Mouse (Mus musculus): ENCODE measurements around the gene Rpl7l1. TPM values are rescaled to one million over a fixed set of nuclear protein-coding genes. Genes with fewer than 3 reads are reported as not detected.

Gene Rpl7l1
- polyA plus RNA-seq, 1 experiment from 2014 or later: 93.4 TPM

GRCm38 (mm10) chr17:46751794-46752556 lies 30.5 kb downstream of the Rpl7l1 start, which contains the start of gene Cnpy3:
Gene Cnpy3 (minus strand): TSS chr17:46752214.
- WGBS: under 1% methylated on average over 58 of the region's 58 CpGs
- H3K9ac ChIP-seq: peak within 1 kb of the TSS; percentile 85
- H3K4me1 ChIP-seq (replicated peaks): peaks cover 27% of the 10 kb centered on the region
- peaks cover 6% of the 10 kb centered on the region for H3K36me3 ChIP-seq
- no peaks in the 10 kb centered on the region for H3K9me3 ChIP-seq
- peak within 1 kb of the TSS; percentile 82 for H3K4me2 ChIP-seq
- H3K27ac ChIP-seq (replicated peaks): peak within 1 kb of the TSS; percentile 91
- no peaks in the 10 kb centered on the region for H3K27me3 ChIP-seq
- peak within 1 kb of the TSS; percentile 76 for H3K4me3 ChIP-seq
- ATAC-seq (ENCODE audit: low read depth): peak; percentile 99

GRCm38 (mm10) chr17:46751056-46751793 lies 31.2 kb downstream of the Rpl7l1 start:
- H3K9ac ChIP-seq: peak overlapping the region; percentile 85
- peaks cover 14% of the 10 kb centered on the region for H3K36me3 ChIP-seq
- H3K27ac ChIP-seq (replicated peaks): peak overlapping the region; percentile 91
- H3K27me3 ChIP-seq: no peaks in the 10 kb centered on the region
- no peaks in the 10 kb centered on the region for H3K9me3 ChIP-seq
- peak overlapping the region; percentile 76 for H3K4me3 ChIP-seq
- 24% methylated on average over 16 of the region's 16 CpGs for WGBS
- no peak for ATAC-seq (ENCODE audit: low read depth)
- H3K4me2 ChIP-seq: peak overlapping the region; percentile 82
- peaks cover 27% of the 10 kb centered on the region for H3K4me1 ChIP-seq (replicated peaks)

GRCm38 (mm10) chr17:46750580-46750979 lies 31.9 kb downstream of the Rpl7l1 start:
- H3K27me3 ChIP-seq: no peaks in the 10 kb centered on the region
- peak overlapping the region; percentile 85 for H3K9ac ChIP-seq
- peak overlapping the region; percentile 76 for H3K4me3 ChIP-seq
- ATAC-seq (ENCODE audit: low read depth): no peak
- H3K27ac ChIP-seq (replicated peaks): peak overlapping the region; percentile 91
- H3K4me1 ChIP-seq (replicated peaks): peaks cover 27% of the 10 kb centered on the region
- peak overlapping the region; percentile 82 for H3K4me2 ChIP-seq
- no peaks in the 10 kb centered on the region for H3K9me3 ChIP-seq
- peaks cover 20% of the 10 kb centered on the region for H3K36me3 ChIP-seq
- 80% methylated on average over 4 of the region's 4 CpGs for WGBS

GRCm38 (mm10) chr17:46749282-46749681 lies 33.2 kb downstream of the Rpl7l1 start:
- H3K27ac ChIP-seq (replicated peaks): no peak overlapping the region
- H3K4me1 ChIP-seq (replicated peaks): peaks cover 27% of the 10 kb centered on the region
- H3K27me3 ChIP-seq: no peaks in the 10 kb centered on the region
- peaks cover 30% of the 10 kb centered on the region for H3K36me3 ChIP-seq
- no peaks in the 10 kb centered on the region for H3K9me3 ChIP-seq
- no peak for ATAC-seq (ENCODE audit: low read depth)
- WGBS: 86% methylated on average over 5 of the region's 5 CpGs
- H3K4me2 ChIP-seq: no peak overlapping the region
- no peak overlapping the region for H3K4me3 ChIP-seq
- H3K9ac ChIP-seq: no peak overlapping the region

- Histone ChIP-seq H3K36me3 (peaks cover 44% of the 10 kb centered on the region), H3K27ac (replicated peaks) (no peak overlapping the region), H3K4me2 (no peak overlapping the region), H3K27me3 (no peaks in the 10 kb centered on the region), H3K4me1 (replicated peaks) (peaks cover 26% of the 10 kb centered on the region), H3K4me3 (no peak overlapping the region), H3K9ac (no peak overlapping the region), H3K9me3 (no peaks in the 10 kb centered on the region)
- ATAC-seq (ENCODE audit: low read depth): no peak
- 90% methylated on average over 2 of the region's 2 CpGs for WGBS
Observed at GRCm38 (mm10) chr17:46747806-46748205, 34.7 kb downstream of the Rpl7l1 start.

GRCm38 (mm10) chr17:46747234-46747633 lies 35.2 kb downstream of the Rpl7l1 start:
- no peak for ATAC-seq (ENCODE audit: low read depth)

GRCm38 (mm10) chr17:46745506-46745905 lies 37.0 kb downstream of the Rpl7l1 start:
- WGBS: 87% methylated on average over 2 of the region's 2 CpGs
- Histone ChIP-seq H3K36me3 (peaks cover 63% of the 10 kb centered on the region), H3K4me3 (no peak overlapping the region), H3K9me3 (no peaks in the 10 kb centered on the region), H3K4me1 (replicated peaks) (peaks cover 12% of the 10 kb centered on the region), H3K4me2 (no peak overlapping the region), H3K9ac (no peak overlapping the region), H3K27ac (replicated peaks) (no peak overlapping the region), H3K27me3 (no peaks in the 10 kb centered on the region)
- no peak for ATAC-seq (ENCODE audit: low read depth)

More at GRCm38 (mm10) chr17:46747234-46747633, 35.2 kb downstream of the Rpl7l1 start:
- no peak overlapping the region for H3K4me3 ChIP-seq
- peaks cover 50% of the 10 kb centered on the region for H3K36me3 ChIP-seq
- H3K4me2 ChIP-seq: no peak overlapping the region
- H3K9me3 ChIP-seq: no peaks in the 10 kb centered on the region
- H3K9ac ChIP-seq: no peak overlapping the region
- no peaks in the 10 kb centered on the region for H3K27me3 ChIP-seq
- no peak overlapping the region for H3K27ac ChIP-seq (replicated peaks)
- WGBS: 87% methylated on average over 8 of the region's 8 CpGs
- peaks cover 22% of the 10 kb centered on the region for H3K4me1 ChIP-seq (replicated peaks)

- no peak overlapping the region for H3K4me3 ChIP-seq
- H3K36me3 ChIP-seq: peaks cover 72% of the 10 kb centered on the region
- H3K27me3 ChIP-seq: no peaks in the 10 kb centered on the region
- H3K9ac ChIP-seq: no peak overlapping the region
- H3K4me1 ChIP-seq (replicated peaks): no peaks in the 10 kb centered on the region
- H3K9me3 ChIP-seq: no peaks in the 10 kb centered on the region
- H3K27ac ChIP-seq (replicated peaks): no peak overlapping the region
- WGBS: 89% methylated on average over 9 of the region's 9 CpGs
- no peak for ATAC-seq (ENCODE audit: low read depth)
- no peak overlapping the region for H3K4me2 ChIP-seq
Observed at GRCm38 (mm10) chr17:46742986-46743385, 39.5 kb downstream of the Rpl7l1 start.

- Histone ChIP-seq H3K4me1 (replicated peaks) (no peaks in the 10 kb centered on the region), H3K4me2 (no peak overlapping the region), H3K27me3 (no peaks in the 10 kb centered on the region), H3K4me3 (no peak overlapping the region), H3K9ac (no peak overlapping the region), H3K36me3 (peaks cover 70% of the 10 kb centered on the region), H3K27ac (replicated peaks) (no peak overlapping the region), H3K9me3 (no peaks in the 10 kb centered on the region)
- WGBS: 98% methylated on average over 6 of the region's 6 CpGs
- no peak for ATAC-seq (ENCODE audit: low read depth)
Observed at GRCm38 (mm10) chr17:46741305-46741704, 41.2 kb downstream of the Rpl7l1 start.

- peaks cover 44% of the 10 kb centered on the region for H3K36me3 ChIP-seq
- H3K9ac ChIP-seq: no peak overlapping the region
- no peaks in the 10 kb centered on the region for H3K9me3 ChIP-seq
- no peaks in the 10 kb centered on the region for H3K27me3 ChIP-seq
- 63% methylated on average over 10 of the region's 10 CpGs for WGBS
- no peak overlapping the region for H3K27ac ChIP-seq (replicated peaks)
- no peak for ATAC-seq (ENCODE audit: low read depth)
- H3K4me2 ChIP-seq: no peak overlapping the region
- H3K4me3 ChIP-seq: no peak overlapping the region
- H3K4me1 ChIP-seq (replicated peaks): no peaks in the 10 kb centered on the region
Observed at GRCm38 (mm10) chr17:46736160-46736559, 46.3 kb downstream of the Rpl7l1 start.

- Histone ChIP-seq H3K4me1 (replicated peaks) (no peaks in the 10 kb centered on the region), H3K36me3 (peaks cover 42% of the 10 kb centered on the region), H3K27ac (replicated peaks) (no peak overlapping the region), H3K4me3 (no peak overlapping the region), H3K4me2 (no peak overlapping the region), H3K9ac (no peak overlapping the region), H3K9me3 (no peaks in the 10 kb centered on the region), H3K27me3 (no peaks in the 10 kb centered on the region)
- 0 out of 2 replicates have a peak, but pooled peaks have one; percentile 19 for ATAC-seq (ENCODE audit: low read depth)
- 89% methylated on average over 7 of the region's 7 CpGs for WGBS
Observed at GRCm38 (mm10) chr17:46735287-46735686, 47.2 kb downstream of the Rpl7l1 start.

GRCm38 (mm10) chr17:46734055-46734454 lies 48.4 kb downstream of the Rpl7l1 start:
- no peak overlapping the region for H3K27ac ChIP-seq (replicated peaks)
- no peak overlapping the region for H3K4me3 ChIP-seq
- H3K4me2 ChIP-seq: no peak overlapping the region
- ATAC-seq (ENCODE audit: low read depth): no peak
- WGBS: 92% methylated on average over 3 of the region's 3 CpGs
- H3K27me3 ChIP-seq: peaks cover 7% of the 10 kb centered on the region
- no peak overlapping the region for H3K9ac ChIP-seq
- no peaks in the 10 kb centered on the region; the same call in 1 of the 2 replicates for H3K4me1 ChIP-seq (replicated peaks)
- H3K9me3 ChIP-seq: no peaks in the 10 kb centered on the region
- H3K36me3 ChIP-seq: peaks cover 40% of the 10 kb centered on the region

Measured in neural tube, embryonic 13.5 days (tissue).